Mouse (Mus musculus) retina, postnatal 1 day (tissue): ENCODE measurements at regions not wholly inside any gene's neighbourhood (a gene's known extent, or its start where the extent isn't known, plus 50 kb on each side); places are given as distances from the start of the nearest gene placed in this dataset.

ENCODE experiments used
- DNase-seq: peaks from one replicate; pipeline ENCODE4 v3.0.0-alpha.2; 2012

GRCm38 (mm10) chr9:112014796-112015195 is 220.9 kb downstream of the Arpp21 start:
- DNase-seq: no peak

GRCm38 (mm10) chr9:111994401-111994800 is 241.3 kb downstream of the Arpp21 start:
- DNase-seq: peak; percentile 56

GRCm38 (mm10) chr9:111993844-111994243 is 241.9 kb downstream of the Arpp21 start:
- DNase-seq: peak; percentile 18

GRCm38 (mm10) chr9:111990060-111990459 is 245.7 kb downstream of the Arpp21 start:
- no peak for DNase-seq

GRCm38 (mm10) chr9:111963405-111964037 is 272.2 kb downstream of the Arpp21 start:
- no peak for DNase-seq

GRCm38 (mm10) chr9:111957799-111958198 is 267.7 kb upstream of the Stac start:
- peak; percentile 30 for DNase-seq

- peak; percentile 67 for DNase-seq
Observed at GRCm38 (mm10) chr9:111939271-111940067, 249.3 kb upstream of the Stac start.

GRCm38 (mm10) chr9:111932455-111932854 is 242.3 kb upstream of the Stac start:
- no peak for DNase-seq

- DNase-seq: peak; percentile 81
Observed at GRCm38 (mm10) chr9:111918275-111918940, 228.3 kb upstream of the Stac start.

- DNase-seq: peak; percentile 89
Observed at GRCm38 (mm10) chr9:111916684-111917535, 226.8 kb upstream of the Stac start.

- DNase-seq: no peak
Observed at GRCm38 (mm10) chr9:111908806-111909205, 218.7 kb upstream of the Stac start.

- DNase-seq: no peak
Observed at GRCm38 (mm10) chr9:111900196-111900595, 210.0 kb upstream of the Stac start.

- DNase-seq: no peak
Observed at GRCm38 (mm10) chr9:111897626-111898025, 207.5 kb upstream of the Stac start.

GRCm38 (mm10) chr9:111879710-111880109 is 189.6 kb upstream of the Stac start:
- DNase-seq: no peak

- no peak for DNase-seq
Observed at GRCm38 (mm10) chr9:111876846-111877245, 186.7 kb upstream of the Stac start.

GRCm38 (mm10) chr9:111870466-111870865 is 180.3 kb upstream of the Stac start:
- DNase-seq: no peak

GRCm38 (mm10) chr9:111869801-111870382 is 179.7 kb upstream of the Stac start:
- DNase-seq: no peak

- DNase-seq: peak; percentile 44
Observed at GRCm38 (mm10) chr9:111858051-111858450, 167.9 kb upstream of the Stac start.

GRCm38 (mm10) chr9:111854976-111855375 is 164.8 kb upstream of the Stac start:
- DNase-seq: peak; percentile 43

GRCm38 (mm10) chr9:111846366-111846765 is 156.2 kb upstream of the Stac start:
- DNase-seq: no peak

- no peak for DNase-seq
Observed at GRCm38 (mm10) chr9:111841151-111841550, 151.0 kb upstream of the Stac start.

GRCm38 (mm10) chr9:111838069-111838820 is 148.1 kb upstream of the Stac start:
- DNase-seq: peak; percentile 30
